Mouse (Mus musculus) left cerebral cortex, postnatal 4 days (tissue): ENCODE data around the gene Dusp12. TPM values are rescaled to one million over a fixed set of nuclear protein-coding genes. Genes with fewer than 3 reads are reported as not detected.

Source experiments
- DNase-seq: peaks from one replicate; pipeline ENCODE4 v3.0.0-alpha.2; 2022
- intact Hi-C: fragments of 180-260 bp; cut with DNase I; formaldehyde crosslinking; loops from one replicate; pipeline ENCODE4 v1.15.1; 2025
- total RNA-seq, 2 experiments: library from RNA; stranded (reverse); gene quantifications; 2 replicates each; pipeline ENCODE4 v1.2.3; 2021

Dusp12 gene
- total RNA-seq, 2 experiments from 2014 or later = 24.4 to 24.8 TPM

- DNase-seq = peak; percentile 30
- intact Hi-C loops = loop anchor here (2.0 to 5.0 kb wide), 2 partner anchors 92 to 131 kb away; no protein-coding TSS in a partner anchor
Observed at GRCm38 (mm10) chr1:170900799-170901467, 15.6 kb upstream of the Dusp12 start.

GRCm38 (mm10) chr1:170898413-170899075 is 13.2 kb upstream of the Dusp12 start:
- DNase-seq = no peak
- intact Hi-C loops = no loop called here

GRCm38 (mm10) chr1:170896651-170897281 is 11.4 kb upstream of the Dusp12 start:
- intact Hi-C loops = no loop called here

DNA sequence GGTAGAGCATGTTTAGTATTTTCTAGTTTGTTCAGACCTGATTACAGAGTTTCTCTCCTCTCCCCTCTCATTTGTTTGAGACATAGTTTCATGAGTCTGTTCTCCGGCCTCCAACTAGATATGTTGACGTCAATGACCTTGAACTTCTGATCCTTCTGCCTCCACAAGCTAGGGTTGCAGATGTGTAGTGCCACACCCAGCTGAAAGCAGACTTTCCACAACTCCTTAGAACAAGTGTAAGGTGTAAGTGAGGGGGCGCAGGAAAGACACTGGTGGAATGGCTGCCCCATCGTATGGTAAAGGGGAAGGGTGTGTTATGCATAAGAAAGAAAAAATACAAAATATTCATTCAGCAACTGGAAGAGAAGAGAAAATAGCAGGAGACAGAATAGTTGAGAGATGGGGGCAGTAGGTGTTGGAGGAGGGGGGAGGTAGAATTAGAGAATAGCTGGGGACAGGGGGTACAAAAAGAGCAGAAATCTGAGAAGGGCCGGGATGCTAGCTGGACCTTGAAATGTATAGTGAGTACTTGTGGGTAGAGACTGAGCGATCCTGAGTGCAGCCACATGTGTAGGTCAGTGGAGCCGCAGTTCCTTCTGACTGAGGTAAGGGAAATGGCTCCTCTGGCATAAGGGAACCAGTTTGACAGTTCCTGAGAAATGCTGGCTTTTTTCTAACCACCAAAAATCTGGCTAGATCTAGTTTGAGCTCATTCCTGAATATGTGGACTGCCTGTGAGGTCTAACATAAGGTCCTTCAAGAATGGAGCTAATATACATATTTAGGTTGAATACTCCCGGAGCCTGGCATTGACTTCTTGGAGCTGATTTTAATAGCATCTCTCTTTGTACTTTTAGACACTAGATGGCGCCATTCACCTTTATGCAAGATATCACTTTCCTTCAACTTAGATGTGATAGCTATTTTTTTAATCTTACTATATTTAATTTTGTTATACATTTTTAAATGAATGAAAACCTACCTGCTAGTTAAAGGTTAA is 9.6 kb upstream of the Dusp12 start:
- intact Hi-C loops = no loop called here
- DNase-seq = no peak

More at GRCm38 (mm10) chr1:170896651-170897281, 11.4 kb upstream of the Dusp12 start:
- DNase-seq = no peak

DNA sequence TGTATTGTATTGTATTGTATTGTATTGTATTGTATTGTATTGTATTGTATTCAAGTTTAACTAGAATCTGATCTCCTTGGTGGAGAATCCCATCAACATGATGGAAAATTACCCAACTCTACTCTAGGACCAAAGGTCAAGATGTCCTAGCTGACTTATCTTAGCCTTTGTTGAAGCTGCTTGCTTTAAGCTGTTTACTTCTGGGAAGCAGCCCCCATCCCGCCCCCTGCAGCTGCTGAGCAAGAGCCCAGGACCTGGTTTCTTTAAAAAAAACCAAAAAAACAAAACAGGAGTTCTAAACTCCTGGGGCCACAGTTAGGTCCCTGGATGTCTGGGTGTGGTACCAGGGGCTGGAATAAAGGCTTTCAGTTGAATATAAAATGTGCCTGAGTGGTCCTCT is 6.9 kb upstream of the Dusp12 start:
- DNase-seq = no peak
- intact Hi-C loops = no loop called here

GRCm38 (mm10) chr1:170891646-170892045 is 6.3 kb upstream of the Dusp12 start:
- intact Hi-C loops = no loop called here
- DNase-seq = no peak

DNA sequence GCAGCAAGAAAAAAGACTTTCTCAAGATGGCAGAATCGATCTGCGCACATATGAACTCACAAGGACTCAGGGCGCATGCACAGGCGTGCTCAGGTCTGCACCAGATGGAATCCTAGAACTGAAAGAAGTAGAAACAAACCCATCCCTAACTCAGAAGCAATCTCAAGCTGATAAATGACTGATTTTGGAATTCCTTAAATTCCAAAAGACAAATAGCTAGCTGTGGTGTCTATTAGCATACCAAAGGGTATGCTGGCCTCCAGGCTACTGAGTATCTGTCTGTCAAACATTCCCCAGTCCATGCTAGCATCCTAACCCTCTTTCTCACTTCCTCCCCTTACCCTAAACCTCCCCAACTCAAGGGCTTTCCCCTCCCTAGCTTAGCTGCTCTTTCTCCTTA is 4.0 kb upstream of the Dusp12 start:
- DNase-seq = no peak
- intact Hi-C loops = no loop called here

DNA sequence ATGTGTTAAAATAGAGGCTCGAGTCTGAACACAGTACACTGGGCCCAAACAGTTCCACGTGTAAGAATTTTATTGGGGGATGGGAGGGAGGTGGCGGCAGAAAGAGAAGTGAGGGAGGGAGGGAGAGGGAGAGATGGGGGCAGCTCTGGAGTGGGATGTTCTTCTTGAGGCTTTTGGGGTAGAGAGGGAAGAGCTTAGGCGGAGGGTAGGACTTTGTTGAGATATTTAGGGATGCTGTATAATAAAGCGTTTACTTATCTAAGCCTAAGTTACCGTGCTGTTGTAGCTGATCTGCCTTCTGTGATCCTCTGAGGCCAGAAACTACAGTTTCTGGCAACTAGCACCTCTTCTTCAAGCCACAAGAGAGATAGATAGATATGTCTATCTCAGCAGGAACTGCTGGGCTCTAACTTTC is 711 bp upstream of the Dusp12 start:
- no peak for DNase-seq
- intact Hi-C loops = no loop called here

DNA sequence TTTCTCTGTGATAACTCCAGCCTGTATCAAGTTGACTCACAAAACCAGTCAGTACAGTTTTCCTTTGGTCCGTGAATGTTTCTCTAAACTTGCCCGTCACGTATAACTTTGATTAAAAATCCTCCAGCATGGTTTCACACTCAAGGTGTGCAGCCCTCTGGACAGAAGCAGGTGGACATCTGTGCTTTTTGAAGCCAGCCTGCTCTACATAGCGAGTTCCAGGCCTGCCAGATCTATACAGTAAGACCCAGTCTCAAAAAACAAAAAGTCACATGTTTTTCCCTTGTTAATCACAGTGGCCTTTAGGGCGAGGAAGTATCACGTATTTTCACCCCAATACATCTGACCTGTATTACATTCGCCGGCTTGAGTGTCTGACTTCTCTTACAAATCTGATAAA is 950 bp downstream of the Dusp12 start:
- DNase-seq = no peak
- intact Hi-C loops = no loop called here

DNA sequence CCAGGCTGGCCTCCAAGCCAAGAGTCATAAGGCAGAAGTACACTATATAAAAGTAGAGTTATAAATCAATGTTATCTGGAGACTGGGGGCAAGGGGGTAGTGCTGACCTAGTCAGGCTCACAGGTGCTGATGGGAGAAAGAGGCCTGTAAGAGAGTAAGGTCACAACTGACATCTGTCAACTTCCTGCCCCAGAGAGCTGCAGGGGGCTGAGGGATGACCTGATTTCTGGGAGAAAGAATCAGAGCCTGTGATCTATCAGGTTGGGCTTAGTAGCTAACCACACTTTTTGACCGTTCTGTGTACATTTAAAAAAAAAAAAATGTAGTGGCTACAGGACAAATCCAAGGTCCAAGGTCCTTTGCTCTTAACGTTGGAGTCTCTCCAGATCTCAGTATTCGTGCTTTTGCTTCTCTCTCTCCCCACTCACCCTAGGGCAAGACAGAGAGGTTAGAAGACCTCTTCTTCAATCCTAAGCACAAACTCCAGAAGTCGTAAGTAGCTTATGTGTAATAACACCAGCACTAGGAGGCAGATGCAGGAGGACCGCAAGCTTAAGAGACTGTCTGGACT is 2.3 kb downstream of the Dusp12 start:
- intact Hi-C loops = no loop called here
- no peak for DNase-seq

- intact Hi-C loops = no loop called here
- no peak for DNase-seq
Observed at GRCm38 (mm10) chr1:170876906-170877305, 8.4 kb downstream of the Dusp12 start.

GRCm38 (mm10) chr1:170875676-170876075 is 9.7 kb downstream of the Dusp12 start:
- intact Hi-C loops = no loop called here
- no peak for DNase-seq

- intact Hi-C loops = no loop called here
Observed at GRCm38 (mm10) chr1:170871961-170872360, 13.4 kb downstream of the Dusp12 start.

GRCm38 (mm10) chr1:170871402-170871801 is 13.9 kb downstream of the Dusp12 start:
- DNase-seq = no peak
- intact Hi-C loops = no loop called here

More at GRCm38 (mm10) chr1:170871961-170872360, 13.4 kb downstream of the Dusp12 start:
- DNase-seq = no peak

DNA sequence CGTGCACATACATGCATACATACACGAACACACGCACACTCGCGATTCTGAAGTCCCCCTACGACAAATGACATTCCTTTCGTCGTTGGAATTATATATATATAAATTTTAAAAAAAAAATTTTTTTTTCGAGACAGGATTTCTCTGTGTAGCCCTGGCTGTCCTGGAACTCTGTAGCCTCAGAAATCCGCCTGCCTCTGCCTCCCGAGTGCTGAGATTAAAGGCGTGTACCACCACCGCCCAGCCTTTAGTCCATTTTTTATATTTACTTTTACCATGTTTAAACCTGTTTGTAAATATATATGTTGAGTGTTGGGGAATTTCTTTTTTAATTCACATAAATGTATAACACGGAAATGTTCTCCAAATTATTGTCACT is 16.4 kb downstream of the Dusp12 start:
- DNase-seq = no peak
- intact Hi-C loops = no loop called here

DNA sequence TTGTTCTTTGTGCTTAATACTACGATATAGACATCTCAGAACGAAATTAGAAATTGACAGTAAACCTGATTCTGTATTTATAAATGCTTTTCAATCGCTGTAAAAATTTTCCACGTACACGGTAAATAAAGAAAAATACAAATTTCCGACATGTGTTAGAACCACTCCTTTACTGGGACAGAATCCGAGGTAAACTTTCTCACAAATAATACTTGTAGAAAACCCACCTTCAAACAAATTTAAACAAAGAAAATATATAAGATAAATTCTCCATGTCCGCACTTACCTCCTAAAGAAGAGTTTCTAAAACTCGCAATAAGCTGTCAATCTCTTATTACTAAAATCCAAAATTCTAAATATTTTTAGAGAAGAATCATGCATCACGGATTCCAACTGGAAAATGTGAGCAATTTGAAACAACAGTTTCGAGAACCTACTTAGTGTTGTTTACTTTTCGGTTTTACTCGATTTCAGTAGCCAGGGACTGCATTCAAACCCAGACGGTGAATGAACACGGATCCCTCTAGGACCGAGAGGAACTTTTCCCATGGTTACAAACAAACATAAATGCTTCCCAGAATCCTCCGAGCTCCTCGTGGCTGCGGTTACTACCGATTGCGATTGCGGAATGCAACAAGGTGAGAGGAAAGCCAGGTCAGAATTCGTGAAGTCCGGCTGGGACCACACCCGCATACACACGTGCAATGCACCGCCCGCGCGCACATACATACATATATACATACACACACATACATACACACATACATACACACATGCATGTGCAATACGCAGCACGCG is 17.0 kb downstream of the Dusp12 start:
- peak; percentile 51 for DNase-seq
- intact Hi-C loops = no loop called here

- peak; percentile 94 for DNase-seq
- intact Hi-C loops = no loop called here
Observed at GRCm38 (mm10) chr1:170867691-170868105, 17.6 kb downstream of the Dusp12 start, which contains the start of gene Atf6. TSS of gene Atf6 (minus strand) at chr1:170867771.

DNA sequence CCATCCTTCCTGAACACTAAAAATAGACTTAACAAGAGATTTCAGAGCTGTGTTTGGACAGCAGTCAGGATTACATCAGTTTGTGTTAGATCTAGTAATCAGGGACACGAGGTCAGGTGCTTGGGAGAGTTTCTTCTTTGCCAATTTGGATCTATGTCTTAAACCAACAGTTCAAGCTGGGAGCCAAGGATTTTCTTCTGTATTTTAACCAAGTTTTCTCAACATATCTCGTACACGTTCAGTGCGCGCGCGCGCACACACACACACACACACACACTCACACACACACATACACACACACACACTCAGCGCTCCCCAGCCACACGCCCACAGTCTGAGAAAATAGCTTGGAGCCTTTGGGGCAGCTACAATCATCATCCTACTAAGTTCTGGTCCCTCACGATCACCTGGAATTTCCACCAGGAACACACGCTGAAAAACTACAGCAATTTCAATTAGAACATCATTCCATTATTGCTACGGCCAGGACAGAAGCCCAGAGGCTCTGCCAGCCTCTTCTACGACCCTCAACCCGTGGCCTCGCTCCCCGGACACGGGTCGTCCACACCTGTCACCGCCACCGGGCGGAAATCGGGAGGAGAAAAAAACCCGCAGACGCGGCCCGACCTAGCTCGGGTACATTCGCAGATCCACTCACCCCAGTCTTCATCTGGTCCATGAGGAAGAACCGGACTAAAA is 18.2 kb downstream of the Dusp12 start:
- DNase-seq = no peak
- intact Hi-C loops = no loop called here

DNA sequence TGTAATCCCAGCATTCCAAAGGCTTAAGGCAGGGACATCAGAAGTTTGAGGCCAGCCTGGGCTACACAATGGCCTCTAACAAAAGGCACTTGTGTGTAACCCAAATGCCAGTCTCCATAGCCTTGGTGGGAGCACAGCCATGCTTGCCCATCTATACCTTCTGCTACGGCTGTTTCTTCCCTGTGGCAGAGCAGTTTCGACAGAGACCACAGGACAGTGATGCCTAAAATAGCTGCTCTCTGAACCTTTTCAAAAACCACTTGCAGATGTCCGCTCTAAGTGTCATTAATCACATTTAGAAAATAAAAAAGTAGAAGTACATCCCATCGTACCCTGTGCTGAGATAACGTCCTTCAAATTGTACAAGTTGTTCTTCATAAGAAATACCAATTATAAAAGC is 19.9 kb downstream of the Dusp12 start:
- intact Hi-C loops = no loop called here
- DNase-seq = no peak
